13 mouse cellular contexts compared by ENCODE assay signal in genomic region chr1:165590760-165591159, GRCm38 (mm10). TPM values are rescaled to one million over a fixed set of nuclear protein-coding genes. Genes with fewer than 3 reads are reported as not detected.
DNase-seq lines count a peak whose midpoint lies in the region; ATAC-seq and TF ChIP-seq lines count a peak whose summit lies in the region.
"Had no signal": no experiment of that assay in that cellular context is flagged by ENCODE, and none has a peak within 500 bp of the region (broad histone marks: within the 10 kb centered on the region; RNA-seq: fewer than 3 reads in every experiment).

No protein-coding gene starts in this region.

- no peaks in the 10 kb centered on the region for H3K27me3 ChIP-seq in heart, embryonic 14.5 days (ENCODE audit: control insufficient read depth, insufficient read depth, low read length)
- no peaks in the 10 kb centered on the region for H3K27me3 ChIP-seq in liver, postnatal 0 days (ENCODE audit: insufficient read depth, low read length)
- H3K27me3 ChIP-seq in liver, embryonic 12.5 days (replicated peaks): no peaks in the 10 kb centered on the region
- H3K27me3 ChIP-seq: embryonic facial prominence, embryonic 15.5 days had no signal

- no peak overlapping the region for H3K4me3 ChIP-seq in heart, embryonic 14.5 days (ENCODE audit: control insufficient read depth in 1 of 2, insufficient read depth in 1 of 2, low read depth in 1 of 2, low read length in 2 of 2)
- H3K4me3 ChIP-seq in liver, postnatal 0 days (ENCODE audit: low read depth, low read length): no peak overlapping the region
- no peak overlapping the region for H3K4me3 ChIP-seq in liver, embryonic 12.5 days
- H3K4me3 ChIP-seq: embryonic facial prominence, embryonic 15.5 days had no signal

- TF ChIP-seq CTCF in liver, postnatal 0 days (IDR thresholded peaks at IDR 0.05; ENCODE audit: low read depth): no peak

- TF ChIP-seq EP300 in liver, postnatal 0 days (IDR thresholded peaks at IDR 0.05; ENCODE audit: low read depth): no peak

- H3K27ac ChIP-seq in heart, embryonic 14.5 days (replicated peaks in 1 of 2; ENCODE audit: control insufficient read depth in 1 of 2, insufficient read depth in 1 of 2, low read depth in 2 of 2, low read length in 2 of 2): peak overlapping the region; percentile 4 to 74; a peak in 3 of 4 replicates
- peak overlapping the region; percentile 44; the same call in 1 of the 2 replicates for H3K27ac ChIP-seq in liver, postnatal 0 days (ENCODE audit: low read depth)
- H3K27ac ChIP-seq in liver, embryonic 12.5 days: no peak overlapping the region
- H3K27ac ChIP-seq: macrophage had no signal

- no peak overlapping the region for H3K9ac ChIP-seq in heart, embryonic 14.5 days (ENCODE audit: low read length)
- no peak overlapping the region for H3K9ac ChIP-seq in liver, postnatal 0 days (replicated peaks)
- H3K9ac ChIP-seq in liver, embryonic 12.5 days: no peak overlapping the region
- H3K9ac ChIP-seq: embryonic facial prominence, embryonic 15.5 days had no signal

- peak; percentile 36 for DNase-seq in adrenal gland, postnatal 10 days
- DNase-seq in adrenal gland, adult 18-20 months (ENCODE audit: low spot score in 2 of 2): no peak
- DNase-seq in heart, adult 11 months: no peak
- DNase-seq in liver, postnatal 0 days: no peak
- peak; percentile 27 for DNase-seq in NIH3T3 (ENCODE audit: low read depth)
- DNase-seq in urinary bladder, adult 18-20 months (ENCODE audit: low spot score in 2 of 2): no peak
- DNase-seq: cerebellum, adult 11-12 months; right cerebral cortex, postnatal 14 days had no signal

- H3K4me2 ChIP-seq in heart, embryonic 14.5 days (ENCODE audit: low read length): no peak overlapping the region
- H3K4me2 ChIP-seq in liver, postnatal 0 days (ENCODE audit: low read depth, low read length): no peak overlapping the region
- H3K4me2 ChIP-seq in liver, embryonic 12.5 days: no peak overlapping the region
- H3K4me2 ChIP-seq: embryonic facial prominence, embryonic 15.5 days had no signal

- H3K36me3 ChIP-seq in heart, embryonic 14.5 days (ENCODE audit: control insufficient read depth, insufficient read depth, low read length): peaks cover 45% of the 10 kb centered on the region
- peaks cover 2% of the 10 kb centered on the region; the same call in 1 of the 2 replicates for H3K36me3 ChIP-seq in liver, postnatal 0 days (replicated peaks; ENCODE audit: insufficient read depth, low read length)
- H3K36me3 ChIP-seq in liver, embryonic 12.5 days: peaks cover 15% of the 10 kb centered on the region

- H3K9me3 ChIP-seq in heart, embryonic 14.5 days (ENCODE audit: control insufficient read depth, low read length): no peaks in the 10 kb centered on the region
- no peaks in the 10 kb centered on the region for H3K9me3 ChIP-seq in liver, postnatal 0 days (ENCODE audit: low read length)
- H3K9me3 ChIP-seq in liver, embryonic 12.5 days (replicated peaks): no peaks in the 10 kb centered on the region
- H3K9me3 ChIP-seq: embryonic facial prominence, embryonic 15.5 days had no signal

- 35% methylated on average over 8 of the region's 8 CpGs for WGBS in heart, embryonic 14.5 days
- WGBS in liver, postnatal 0 days (ENCODE audit: insufficient replicate concordance): 48% methylated on average over 8 of the region's 8 CpGs
- 66% methylated on average over 8 of the region's 8 CpGs for WGBS in liver, embryonic 12.5 days (ENCODE audit: insufficient replicate concordance)

- ATAC-seq in heart, embryonic 14.5 days (ENCODE audit: insufficient number of reproducible peaks, insufficient read depth, low FRiP score, low read depth): no peak
- ATAC-seq in liver, postnatal 0 days: no peak
- no peak for ATAC-seq in liver, embryonic 12.5 days
- ATAC-seq: midbrain, embryonic 16.5 days had no signal

- peaks cover 30 to 51% of the 10 kb centered on the region in 2 experiments for H3K4me1 ChIP-seq in heart, embryonic 14.5 days (ENCODE audit: control insufficient read depth in 2 of 2, insufficient read depth in 2 of 2, low read length in 2 of 2)
- H3K4me1 ChIP-seq in liver, postnatal 0 days (ENCODE audit: insufficient read depth): peaks cover 10% of the 10 kb centered on the region
- H3K4me1 ChIP-seq in liver, embryonic 12.5 days: peaks cover 36% of the 10 kb centered on the region

RNA-seq across cellular contexts. Expression of gene Mpzl1, which starts 43.6 kb away (rescaled TPM):
- total RNA-seq in adrenal gland, postnatal 10 days (2021): 10 to 100 TPM; 46.1 to 56.6 TPM
- 10 to 100 TPM; 11.0 to 12.7 TPM for total RNA-seq in adrenal gland, adult 18-20 months (2021)
- polyA plus RNA-seq in heart, embryonic 14.5 days (2014; fragmentation: Nextera tagmentation; extraction: Ambion mirVana): 121 TPM in 2 replicates
- polyA plus RNA-seq in liver, postnatal 0 days (2015; fragmentation: Nextera tagmentation; extraction: Ambion mirVana): 26.6 and 33.4 TPM in 2 replicates
- polyA plus RNA-seq in liver, embryonic 12.5 days (2016; fragmentation: Nextera tagmentation; extraction: Ambion mirVana): 49.3 and 50.3 TPM in 2 replicates

Comparison
In these comparisons a context has a peak if more than half of its experiments do, and no peak if none do; other contexts are left out.
1. DNase-seq: peak in adrenal gland, postnatal 10 days (single experiment) and NIH3T3 (single experiment); none in adrenal gland, adult 18-20 months (0 of 2), heart, adult 11 months (single experiment), liver, postnatal 0 days (single experiment) and urinary bladder, adult 18-20 months (0 of 2).